ENCODE assay signal across 14 mouse cellular contexts in the genomic region with DNA sequence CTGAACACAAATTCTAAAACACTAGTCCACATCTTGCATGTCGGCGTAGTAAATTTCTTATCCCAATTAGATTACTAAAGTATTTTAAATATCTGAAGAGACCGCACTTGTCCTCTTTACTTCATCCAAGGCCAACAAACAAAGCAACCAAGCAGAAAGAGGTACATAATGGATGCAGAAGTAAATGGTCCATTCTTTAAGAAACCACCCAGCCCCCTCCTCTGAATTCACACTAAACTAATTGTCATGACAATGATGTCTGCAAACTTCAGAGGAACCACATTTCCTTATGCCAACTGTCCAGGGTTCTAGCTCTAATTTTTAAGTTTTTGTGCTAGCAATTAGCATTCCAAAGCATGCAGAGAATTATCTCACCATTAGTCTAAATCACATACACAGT. TPM values are rescaled to one million over a fixed set of nuclear protein-coding genes. Genes with fewer than 3 reads are reported as not detected.
A peak's percentile ranks its signal among the peaks of the same experiment; 100 is the strongest.
DNase-seq lines count a peak whose midpoint lies in the region; ATAC-seq lines count a peak whose summit lies in the region.
"Had no signal": no experiment of that assay in that cellular context is flagged by ENCODE, and none has a peak within 500 bp of the region (broad histone marks: within the 10 kb centered on the region; RNA-seq: fewer than 3 reads in every experiment).

No protein-coding gene starts in this region.

- peak overlapping the region; percentile 58 for H3K4me2 ChIP-seq in forebrain, embryonic 15.5 days (replicated peaks)
- H3K4me2 ChIP-seq in kidney, embryonic 14.5 days (replicated peaks; ENCODE audit: low read depth, low read length): no peak overlapping the region
- H3K4me2 ChIP-seq: limb, embryonic 15.5 days; lung, embryonic 15.5 days had no signal

- H3K9ac ChIP-seq in forebrain, embryonic 15.5 days (replicated peaks): no peak overlapping the region
- no peak overlapping the region for H3K9ac ChIP-seq in kidney, embryonic 14.5 days (ENCODE audit: low read depth, low read length)
- H3K9ac ChIP-seq: limb, embryonic 15.5 days; lung, embryonic 15.5 days had no signal

- no peaks in the 10 kb centered on the region for H3K9me3 ChIP-seq in forebrain, embryonic 15.5 days
- no peaks in the 10 kb centered on the region for H3K9me3 ChIP-seq in midbrain, embryonic 10.5 days (replicated peaks)
- no peaks in the 10 kb centered on the region for H3K9me3 ChIP-seq in kidney, embryonic 14.5 days (ENCODE audit: control insufficient read depth, low read length)
- H3K9me3 ChIP-seq: G1E; limb, embryonic 15.5 days; lung, embryonic 15.5 days had no signal

- peak overlapping the region; percentile 31; the same call in 1 of the 2 replicates for H3K27ac ChIP-seq in forebrain, embryonic 15.5 days (replicated peaks)
- peak overlapping the region; percentile 100 for H3K27ac ChIP-seq in midbrain, embryonic 10.5 days (replicated peaks)
- no peak overlapping the region for H3K27ac ChIP-seq in kidney, embryonic 14.5 days (ENCODE audit: low read depth, low read length)
- H3K27ac ChIP-seq: limb, embryonic 15.5 days; lung, embryonic 15.5 days had no signal

- WGBS in forebrain, embryonic 15.5 days: 17% methylated on average over 3 of the region's 3 CpGs
- 32% methylated on average over 3 of the region's 3 CpGs for WGBS in midbrain, embryonic 10.5 days
- 89% methylated on average over 3 of the region's 3 CpGs for WGBS in kidney, embryonic 14.5 days

- peak; percentile 52 for DNase-seq in embryo, embryonic 10.5 days (ENCODE audit: low spot score)
- no peak for DNase-seq in embryo, embryonic 10 days (ENCODE audit: low spot score)
- DNase-seq in midbrain, embryonic 10.5 days (ENCODE audit: low spot score): no peak
- DNase-seq in retina, embryonic 14.5 days (ENCODE audit: low spot score): peak; percentile 50
- no peak for DNase-seq in spleen, postnatal 14 days (ENCODE audit: low spot score in 2 of 2)
- no peak for DNase-seq in ovary, adult 18-20 months (ENCODE audit: low spot score)
- DNase-seq: heart, adult 11 months; kidney, adult 8-10 months; layer of hippocampus, postnatal 36 days had no signal

- H3K4me3 ChIP-seq in forebrain, embryonic 15.5 days: peak overlapping the region; percentile 94
- H3K4me3 ChIP-seq in midbrain, embryonic 10.5 days: peak overlapping the region; percentile 85
- no peak overlapping the region for H3K4me3 ChIP-seq in kidney, embryonic 14.5 days (ENCODE audit: low read length)
- H3K4me3 ChIP-seq: limb, embryonic 15.5 days; lung, embryonic 15.5 days had no signal

- H3K27me3 ChIP-seq in forebrain, embryonic 15.5 days: no peaks in the 10 kb centered on the region
- H3K27me3 ChIP-seq in midbrain, embryonic 10.5 days (ENCODE audit: low read depth, poor library complexity, severe bottlenecking): no peaks in the 10 kb centered on the region
- H3K27me3 ChIP-seq in kidney, embryonic 14.5 days (ENCODE audit: control insufficient read depth, insufficient read depth, low read length): no peaks in the 10 kb centered on the region

- H3K4me1 ChIP-seq in forebrain, embryonic 15.5 days: peaks cover 12% of the 10 kb centered on the region
- H3K4me1 ChIP-seq in midbrain, embryonic 10.5 days: peaks cover 33% of the 10 kb centered on the region
- H3K4me1 ChIP-seq in kidney, embryonic 14.5 days (ENCODE audit: control insufficient read depth, insufficient read depth, low read length): no peaks in the 10 kb centered on the region

- no peaks in the 10 kb centered on the region for H3K36me3 ChIP-seq in forebrain, embryonic 15.5 days
- no peaks in the 10 kb centered on the region for H3K36me3 ChIP-seq in midbrain, embryonic 10.5 days
- no peaks in the 10 kb centered on the region for H3K36me3 ChIP-seq in kidney, embryonic 14.5 days (ENCODE audit: control insufficient read depth, insufficient read depth, low read length)
- H3K36me3 ChIP-seq: limb, embryonic 15.5 days; lung, embryonic 15.5 days had no signal

- no peak for ATAC-seq in forebrain, embryonic 15.5 days (replicated peaks)
- no peak for ATAC-seq in kidney, embryonic 14.5 days (ENCODE audit: low FRiP score, low TSS enrichment)

RNA-seq across cellular contexts. Expression of gene Nova1, which starts 2.4 kb away (rescaled TPM):
- polyA plus RNA-seq in forebrain, embryonic 15.5 days (2015; fragmentation: Nextera tagmentation; extraction: Ambion mirVana): 18.9 and 26.6 TPM in 2 replicates
- polyA plus RNA-seq in midbrain, embryonic 10.5 days (2016; fragmentation: Nextera tagmentation; extraction: Ambion mirVana): 13.3 and 22.4 TPM in 2 replicates
- 1.9 and 2.8 TPM in 2 replicates for polyA plus RNA-seq in kidney, embryonic 14.5 days (2014; fragmentation: Nextera tagmentation; extraction: Ambion mirVana)

Comparison
In these comparisons a context has a peak if more than half of its experiments do, and no peak if none do; other contexts are left out.
1. DNase-seq: peak in embryo, embryonic 10.5 days (single experiment) and retina, embryonic 14.5 days (single experiment); none in embryo, embryonic 10 days (single experiment), midbrain, embryonic 10.5 days (single experiment), spleen, postnatal 14 days (0 of 2) and ovary, adult 18-20 months (single experiment).